Mouse (Mus musculus) erythroblast, embryonic 14.5 days (primary cell): ENCODE results near the gene Ptprk.

Experiments used
- GATA1 ChIP-seq: IDR thresholded peaks from 2 replicates; pipeline ENCODE4 v1.6.1; 2012; ENCODE audit warnings: low read length, inconsistent platforms, mixed read lengths
- TAL1 ChIP-seq: IDR thresholded peaks from 3 replicates; pipeline ENCODE4 v1.6.1; 2012; ENCODE audit warnings: low read length, inconsistent platforms, mixed read lengths

- no peak for TF ChIP-seq GATA1
- TF ChIP-seq TAL1: no peak
Measured at GRCm38 (mm10) chr10:28270273-28270672, 195.7 kb downstream of the Ptprk start.
